Comparison of ENCODE assay signal across 8 mouse cellular contexts in genomic region chr17:33916847-33917655, GRCm38 (mm10). TPM values are rescaled to one million over a fixed set of nuclear protein-coding genes. Genes with fewer than 3 reads are reported as not detected.
DNase-seq lines count a peak whose midpoint lies in the region; ATAC-seq and TF ChIP-seq lines count a peak whose summit lies in the region.

No protein-coding gene starts in this region.

- peak; percentile 47 for DNase-seq in cerebellum, adult 11 months
- DNase-seq in cerebellum, postnatal 4 days (ENCODE audit: low spot score in 2 of 2), result no peak
- DNase-seq in spleen, postnatal 4 days (ENCODE audit: low spot score in 2 of 2), result peak; percentile 26 to 66
- no peak for DNase-seq in spleen, adult 18-20 months
- no peak for DNase-seq in midbrain, postnatal 0 days (ENCODE audit: low spot score)
- no peak for DNase-seq in right cerebral cortex, adult 18-20 months
- DNase-seq in layer of hippocampus, postnatal 25 days (ENCODE audit: extremely low spot score in 1 of 2, low spot score in 1 of 2), result no peak

- H3K27ac ChIP-seq in intestine, postnatal 0 days (ENCODE audit: low read depth, low read length), result no peak overlapping the region
- no peak overlapping the region for H3K27ac ChIP-seq in midbrain, postnatal 0 days (ENCODE audit: low read depth, low read length)

- no peaks in the 10 kb centered on the region for H3K9me3 ChIP-seq in intestine, postnatal 0 days (ENCODE audit: control insufficient read depth)
- no peaks in the 10 kb centered on the region for H3K9me3 ChIP-seq in midbrain, postnatal 0 days (ENCODE audit: low read length)

- ATAC-seq in intestine, postnatal 0 days, result no peak
- ATAC-seq in midbrain, postnatal 0 days (ENCODE audit: low FRiP score), result no peak

- H3K9ac ChIP-seq in intestine, postnatal 0 days (ENCODE audit: low read depth, low read length), result peak overlapping the region; percentile 7; the same call in 1 of the 2 replicates
- H3K9ac ChIP-seq in midbrain, postnatal 0 days (replicated peaks; ENCODE audit: low read length, poor library complexity, severe bottlenecking), result no peak overlapping the region

- peak overlapping the region; percentile 67 for H3K4me3 ChIP-seq in intestine, postnatal 0 days (ENCODE audit: low read depth, low read length)
- peak overlapping the region; percentile 54 for H3K4me3 ChIP-seq in midbrain, postnatal 0 days (ENCODE audit: low read depth, low read length)

- no peak for TF ChIP-seq CTCF in intestine, postnatal 0 days (IDR thresholded peaks at IDR 0.05; ENCODE audit: low read depth)
- TF ChIP-seq CTCF in midbrain, postnatal 0 days (IDR thresholded peaks at IDR 0.05), result no peak

- H3K4me2 ChIP-seq in intestine, postnatal 0 days (replicated peaks; ENCODE audit: low read depth), result peak overlapping the region; percentile 79
- peak overlapping the region; percentile 69 for H3K4me2 ChIP-seq in midbrain, postnatal 0 days (ENCODE audit: low read depth, low read length, poor library complexity, severe bottlenecking)

- no peaks in the 10 kb centered on the region; the same call in 1 of the 2 replicates for H3K4me1 ChIP-seq in intestine, postnatal 0 days (replicated peaks; ENCODE audit: control insufficient read depth, insufficient read depth, low read length)
- H3K4me1 ChIP-seq in midbrain, postnatal 0 days (ENCODE audit: insufficient read depth, low read length), result no peaks in the 10 kb centered on the region

- peaks cover 42% of the 10 kb centered on the region for H3K36me3 ChIP-seq in intestine, postnatal 0 days (ENCODE audit: control insufficient read depth, insufficient read depth)
- peaks cover 17% of the 10 kb centered on the region for H3K36me3 ChIP-seq in midbrain, postnatal 0 days (ENCODE audit: insufficient read depth, low read length)

- 77% methylated on average over 31 of the region's 31 CpGs for WGBS in intestine, postnatal 0 days
- 70% methylated on average over 31 of the region's 31 CpGs for WGBS in midbrain, postnatal 0 days

- no peaks in the 10 kb centered on the region for H3K27me3 ChIP-seq in intestine, postnatal 0 days (replicated peaks; ENCODE audit: control insufficient read depth, insufficient read depth, low read length)
- no peaks in the 10 kb centered on the region for H3K27me3 ChIP-seq in midbrain, postnatal 0 days (ENCODE audit: insufficient read depth, low read length)

RNA-seq across cellular contexts. Expression of gene Zbtb22, which starts 1.3 kb away (rescaled TPM):
- polyA plus RNA-seq in intestine, postnatal 0 days (2015; fragmentation: Nextera tagmentation; extraction: Ambion mirVana), result 11.1 and 12.9 TPM in 2 replicates
- 44.3 and 50.9 TPM in 2 replicates for total RNA-seq in midbrain, postnatal 0 days (2014; rRNA removed)
- 18.5 and 18.6 TPM in 2 replicates for polyA plus RNA-seq in midbrain, postnatal 0 days (2015; fragmentation: Nextera tagmentation; extraction: Ambion mirVana)
- 10 to 100 TPM; 27.7 to 29.6 TPM for total RNA-seq in layer of hippocampus, postnatal 25 days (2021)

RNA-seq across cellular contexts. Expression of gene Tapbp, which starts 1.4 kb away (rescaled TPM):
- polyA plus RNA-seq in intestine, postnatal 0 days (2015; fragmentation: Nextera tagmentation; extraction: Ambion mirVana), result 102 and 110 TPM in 2 replicates
- 41.4 and 44.4 TPM in 2 replicates for total RNA-seq in midbrain, postnatal 0 days (2014; rRNA removed)
- polyA plus RNA-seq in midbrain, postnatal 0 days (2015; fragmentation: Nextera tagmentation; extraction: Ambion mirVana), result 29.0 and 29.1 TPM in 2 replicates
- 10 to 100 TPM; 36.2 to 37.0 TPM for total RNA-seq in layer of hippocampus, postnatal 25 days (2021)

RNA-seq across cellular contexts. Expression of gene Daxx, which starts 7.8 kb away (rescaled TPM):
- 20.6 and 22.6 TPM in 2 replicates for polyA plus RNA-seq in intestine, postnatal 0 days (2015; fragmentation: Nextera tagmentation; extraction: Ambion mirVana)
- total RNA-seq in midbrain, postnatal 0 days (2014; rRNA removed), result 52.3 and 55.7 TPM in 2 replicates
- 42.9 and 44.3 TPM in 2 replicates for polyA plus RNA-seq in midbrain, postnatal 0 days (2015; fragmentation: Nextera tagmentation; extraction: Ambion mirVana)
- 10 to 100 TPM; 27.4 to 27.9 TPM for total RNA-seq in layer of hippocampus, postnatal 25 days (2021)

RNA-seq across cellular contexts. Expression of gene Platr17, which starts 12.1 kb away (rescaled TPM):
- 0.25 and 0.31 TPM in 2 replicates for polyA plus RNA-seq in intestine, postnatal 0 days (2015; fragmentation: Nextera tagmentation; extraction: Ambion mirVana)
- 0.22 and 0.33 TPM in 2 replicates for total RNA-seq in midbrain, postnatal 0 days (2014; rRNA removed)
- polyA plus RNA-seq in midbrain, postnatal 0 days (2015; fragmentation: Nextera tagmentation; extraction: Ambion mirVana), result 1.4 and 1.5 TPM in 2 replicates
- total RNA-seq in layer of hippocampus, postnatal 25 days (2021), result not detected

RNA-seq across cellular contexts. Expression of gene Rgl2, which starts 12.3 kb away (rescaled TPM):
- polyA plus RNA-seq in intestine, postnatal 0 days (2015; fragmentation: Nextera tagmentation; extraction: Ambion mirVana), result 10.8 and 11.6 TPM in 2 replicates
- 81.8 and 83.0 TPM in 2 replicates for total RNA-seq in midbrain, postnatal 0 days (2014; rRNA removed)
- 33.1 and 38.2 TPM in 2 replicates for polyA plus RNA-seq in midbrain, postnatal 0 days (2015; fragmentation: Nextera tagmentation; extraction: Ambion mirVana)
- total RNA-seq in layer of hippocampus, postnatal 25 days (2021), result 10 to 100 TPM; 53.4 to 72.7 TPM

Comparison
In these comparisons a context has a peak if more than half of its experiments do, and no peak if none do; other contexts are left out.
1. DNase-seq: peak in cerebellum, adult 11 months (single experiment) and spleen, postnatal 4 days (2 of 2); none in cerebellum, postnatal 4 days (0 of 2), spleen, adult 18-20 months (0 of 2), midbrain, postnatal 0 days (single experiment), right cerebral cortex, adult 18-20 months (single experiment) and layer of hippocampus, postnatal 25 days (0 of 2).